27 mouse cellular contexts compared by ENCODE assay signal in genomic region chr6:135158509-135158908, GRCm38 (mm10). TPM values are rescaled to one million over a fixed set of nuclear protein-coding genes. Genes with fewer than 3 reads are reported as not detected.
DNase-seq lines count a peak whose midpoint lies in the region; ATAC-seq and TF ChIP-seq lines count a peak whose summit lies in the region.
"Had no signal": no experiment of that assay in that cellular context is flagged by ENCODE, and none has a peak within 500 bp of the region (broad histone marks: within the 10 kb centered on the region; RNA-seq: fewer than 3 reads in every experiment).

No protein-coding gene starts in this region.

- TF ChIP-seq EP300 in stomach, postnatal 0 days (optimal IDR thresholded peaks at IDR 0.05), result no peak

- H3K9ac ChIP-seq in liver, embryonic 13.5 days, result peak overlapping the region; percentile 33; the same call in 1 of the 2 replicates
- H3K9ac ChIP-seq in liver, embryonic 15.5 days, result no peak overlapping the region
- no peak overlapping the region for H3K9ac ChIP-seq in stomach, postnatal 0 days (ENCODE audit: low read length)
- H3K9ac ChIP-seq: forebrain, postnatal 0 days; hindbrain, embryonic 12.5 days had no signal

- H3K4me1 ChIP-seq in kidney, adult 2 months (ENCODE audit: control insufficient read depth, insufficient read depth, low read length), result no peaks in the 10 kb centered on the region
- peaks cover 68% of the 10 kb centered on the region for H3K4me1 ChIP-seq in liver, embryonic 13.5 days (replicated peaks)
- H3K4me1 ChIP-seq in liver, embryonic 15.5 days (replicated peaks), result peaks cover 67% of the 10 kb centered on the region
- no peaks in the 10 kb centered on the region for H3K4me1 ChIP-seq in stomach, postnatal 0 days (replicated peaks; ENCODE audit: control insufficient read depth, insufficient read depth)
- H3K4me1 ChIP-seq: hindbrain, embryonic 12.5 days had no signal

- TF ChIP-seq CTCF in kidney, adult 2 months (conservative IDR thresholded peaks at IDR 0.05; ENCODE audit: insufficient read depth, insufficient read length, low read depth, low read length), result no peak
- no peak for TF ChIP-seq CTCF in stomach, postnatal 0 days (IDR thresholded peaks at IDR 0.05; ENCODE audit: low read depth)

- no peaks in the 10 kb centered on the region for H3K36me3 ChIP-seq in kidney, adult 2 months (ENCODE audit: control insufficient read depth, insufficient read depth, low read length)
- peaks cover 78% of the 10 kb centered on the region for H3K36me3 ChIP-seq in liver, embryonic 13.5 days
- peaks cover 82% of the 10 kb centered on the region for H3K36me3 ChIP-seq in liver, embryonic 15.5 days (replicated peaks)
- H3K36me3 ChIP-seq in stomach, postnatal 0 days (ENCODE audit: control insufficient read depth, insufficient read depth, low read length), result no peaks in the 10 kb centered on the region
- H3K36me3 ChIP-seq: hindbrain, embryonic 12.5 days had no signal

- no peaks in the 10 kb centered on the region for H3K27me3 ChIP-seq in kidney, adult 2 months (replicated peaks; ENCODE audit: control insufficient read depth, insufficient read depth, low read length)
- H3K27me3 ChIP-seq in liver, embryonic 13.5 days, result no peaks in the 10 kb centered on the region
- H3K27me3 ChIP-seq in liver, embryonic 15.5 days, result no peaks in the 10 kb centered on the region
- H3K27me3 ChIP-seq in stomach, postnatal 0 days (ENCODE audit: control insufficient read depth, insufficient read depth, low read length), result no peaks in the 10 kb centered on the region
- H3K27me3 ChIP-seq: CH12.LX; hindbrain, embryonic 12.5 days; Patski had no signal

- WGBS in kidney, adult 2 months, result 50% methylated on average over 4 of the region's 4 CpGs
- 74% methylated on average over 4 of the region's 4 CpGs for WGBS in liver, embryonic 13.5 days (ENCODE audit: insufficient replicate concordance)
- 83% methylated on average over 4 of the region's 4 CpGs for WGBS in liver, embryonic 15.5 days (ENCODE audit: insufficient replicate concordance)
- 61% methylated on average over 4 of the region's 4 CpGs for WGBS in stomach, postnatal 0 days

- DNase-seq in kidney, adult 2 months, result peak; percentile 12
- no peak for DNase-seq in kidney, postnatal 10 days
- no peak for DNase-seq in liver, embryonic 13.5 days
- no peak for DNase-seq in stomach, postnatal 0 days (ENCODE audit: low spot score)
- no peak for DNase-seq in spleen, postnatal 10 days (ENCODE audit: low spot score in 2 of 2)
- DNase-seq in kidney, postnatal 25 days, result no peak
- DNase-seq: adrenal gland, postnatal 10 days; adrenal gland, postnatal 36 days; B cell, adult 2 months; cerebellum, adult 18-20 months; cerebellum, adult 9-10 months; cerebellum, postnatal 14 days; forebrain, postnatal 0 days; gastrocnemius, adult 2 months; gastrocnemius, postnatal 14 days; heart, adult 11 months had no signal

- ATAC-seq in liver, embryonic 13.5 days (ENCODE audit: low read depth), result no peak
- ATAC-seq in liver, embryonic 15.5 days (ENCODE audit: insufficient read depth), result no peak; the same call in 1 of the 2 replicates
- peak; percentile 46; the same call in 1 of the 2 replicates for ATAC-seq in stomach, postnatal 0 days (ENCODE audit: low FRiP score, low TSS enrichment)
- ATAC-seq: forebrain, embryonic 14.5 days; forebrain, postnatal 0 days; Patski had no signal

- no peak overlapping the region for H3K4me2 ChIP-seq in liver, embryonic 13.5 days
- H3K4me2 ChIP-seq in liver, embryonic 15.5 days, result no peak overlapping the region
- no peak overlapping the region for H3K4me2 ChIP-seq in stomach, postnatal 0 days (replicated peaks; ENCODE audit: low read depth)
- H3K4me2 ChIP-seq: heart, embryonic 11.5 days; hindbrain, embryonic 12.5 days had no signal

- no peak overlapping the region for H3K27ac ChIP-seq in kidney, adult 2 months (ENCODE audit: insufficient read depth, low read depth, low read length)
- 0 out of 2 replicates have a peak overlapping the region, but pooled peaks have one; percentile 55 for H3K27ac ChIP-seq in liver, embryonic 13.5 days
- H3K27ac ChIP-seq in liver, embryonic 15.5 days (replicated peaks), result peak overlapping the region; percentile 15; the same call in 1 of the 2 replicates
- H3K27ac ChIP-seq in stomach, postnatal 0 days (replicated peaks), result no peak overlapping the region
- H3K27ac ChIP-seq: gastrocnemius, adult 2 months; hindbrain, embryonic 12.5 days had no signal

- no peaks in the 10 kb centered on the region for H3K9me3 ChIP-seq in liver, embryonic 13.5 days (replicated peaks)
- H3K9me3 ChIP-seq in liver, embryonic 15.5 days (replicated peaks), result no peaks in the 10 kb centered on the region
- H3K9me3 ChIP-seq in stomach, postnatal 0 days (ENCODE audit: control insufficient read depth, low read length), result no peaks in the 10 kb centered on the region
- H3K9me3 ChIP-seq: hindbrain, embryonic 12.5 days had no signal

- H3K4me3 ChIP-seq in kidney, adult 2 months (ENCODE audit: insufficient read depth, low read depth, low read length), result no peak overlapping the region
- H3K4me3 ChIP-seq in liver, embryonic 13.5 days (replicated peaks), result no peak overlapping the region
- H3K4me3 ChIP-seq in liver, embryonic 15.5 days (replicated peaks), result no peak overlapping the region
- no peak overlapping the region for H3K4me3 ChIP-seq in stomach, postnatal 0 days (ENCODE audit: low read depth, low read length)
- H3K4me3 ChIP-seq: gastrocnemius, adult 2 months; hindbrain, embryonic 12.5 days had no signal

- TF ChIP-seq POLR2A in kidney, adult 2 months (IDR thresholded peaks at IDR 0.05; ENCODE audit: low read depth, low read length), result no peak

RNA-seq across cellular contexts. Expression of gene Fam234b, which starts 39.3 kb away (rescaled TPM):
- polyA plus RNA-seq in kidney, adult 2 months (2012; rRNA removed), result 14.2 and 15.6 TPM in 2 replicates
- 30.1 and 43.5 TPM in 2 replicates for polyA plus RNA-seq in liver, embryonic 13.5 days (2015; fragmentation: Nextera tagmentation; extraction: Ambion mirVana)
- polyA plus RNA-seq in liver, embryonic 15.5 days (2015; fragmentation: Nextera tagmentation; extraction: Ambion mirVana), result 30.3 and 34.4 TPM in 2 replicates
- polyA plus RNA-seq in stomach, postnatal 0 days (2015; fragmentation: Nextera tagmentation; extraction: Ambion mirVana), result 12.4 and 13.3 TPM in 2 replicates

RNA-seq across cellular contexts. Expression of gene Hebp1, which starts 39.3 kb away (rescaled TPM):
- polyA plus RNA-seq in kidney, adult 2 months (2012; rRNA removed), result 71.1 and 82.9 TPM in 2 replicates
- 129 and 141 TPM in 2 replicates for polyA plus RNA-seq in liver, embryonic 13.5 days (2015; fragmentation: Nextera tagmentation; extraction: Ambion mirVana)
- 116 and 117 TPM in 2 replicates for polyA plus RNA-seq in liver, embryonic 15.5 days (2015; fragmentation: Nextera tagmentation; extraction: Ambion mirVana)
- 33.7 and 42.3 TPM in 2 replicates for polyA plus RNA-seq in stomach, postnatal 0 days (2015; fragmentation: Nextera tagmentation; extraction: Ambion mirVana)

RNA-seq across cellular contexts. Expression of gene Gprc5d, which starts 40.4 kb away (rescaled TPM):
- polyA plus RNA-seq in kidney, adult 2 months (2012; rRNA removed), result 0.09 and 0.19 TPM in 2 replicates
- 0.15 TPM in 1 of 2 replicates, not detected in the other for polyA plus RNA-seq in liver, embryonic 13.5 days (2015; fragmentation: Nextera tagmentation; extraction: Ambion mirVana)
- polyA plus RNA-seq in liver, embryonic 15.5 days (2015; fragmentation: Nextera tagmentation; extraction: Ambion mirVana), result 0.08 and 0.15 TPM in 2 replicates
- polyA plus RNA-seq in stomach, postnatal 0 days (2015; fragmentation: Nextera tagmentation; extraction: Ambion mirVana), result 0.07 TPM in 1 of 2 replicates, not detected in the other
- polyA plus RNA-seq: embryonic facial prominence, embryonic 11.5 days; forebrain, embryonic 11.5 days; forebrain, embryonic 14.5 days; G1E; heart, embryonic 11.5 days; heart, embryonic 14.5 days; heart, postnatal 0 days; hindbrain, embryonic 12.5 days; Patski had no signal

Comparison
In these comparisons a context has a peak if more than half of its experiments do, and no peak if none do; other contexts are left out.
1. H3K27ac ChIP-seq: peak in liver, embryonic 13.5 days (single experiment) and liver, embryonic 15.5 days (single experiment); none in kidney, adult 2 months (single experiment) and stomach, postnatal 0 days (single experiment).